Mouse (Mus musculus): ENCODE data around the gene Olfr12.
A peak's percentile ranks its signal among the peaks of the same experiment; 100 is the strongest.

The Olfr12 gene

GRCm38 (mm10) chr1:92617488-92617887 is at the start of gene Olfr12:
TSS of gene Olfr12 (plus strand) at chr1:92617788.
- no peak for DNase-seq (ENCODE audit: extremely low spot score, low read depth, low spot score)

- DNase-seq (ENCODE audit: extremely low spot score, low read depth, low spot score): no peak
Observed at GRCm38 (mm10) chr1:92571022-92571421, 46.6 kb upstream of the Olfr12 start, which contains the start of gene Olfr1413. TSS of gene Olfr1413 (plus strand) at chr1:92571322.

GRCm38 (mm10) chr1:92585479-92585878 is 32.1 kb upstream of the Olfr12 start, which contains the start of gene Olfr1412:
TSS of gene Olfr1412 (plus strand) at chr1:92585779.
- no peak for DNase-seq (ENCODE audit: extremely low spot score, low read depth, low spot score)

GRCm38 (mm10) chr1:92594111-92594510 is 23.5 kb upstream of the Olfr12 start, which contains the start of gene Olfr1411:
TSS of gene Olfr1411 (plus strand) at chr1:92594411.
- DNase-seq (ENCODE audit: extremely low spot score, low read depth, low spot score): no peak

GRCm38 (mm10) chr1:92596019-92596418 is 21.6 kb upstream of the Olfr12 start:
- no peak for DNase-seq (ENCODE audit: extremely low spot score, low read depth, low spot score)

- no peak for DNase-seq (ENCODE audit: extremely low spot score, low read depth, low spot score)
Observed at GRCm38 (mm10) chr1:92605482-92605881, 12.1 kb upstream of the Olfr12 start, which contains the start of gene Olfr1410. TSS of gene Olfr1410 (plus strand) at chr1:92605782.

GRCm38 (mm10) chr1:92607711-92608110 is 9.9 kb upstream of the Olfr12 start:
- DNase-seq (ENCODE audit: extremely low spot score, low read depth, low spot score): no peak

GRCm38 (mm10) chr1:92611008-92611407 is 6.6 kb upstream of the Olfr12 start:
- DNase-seq (ENCODE audit: extremely low spot score, low read depth, low spot score): peak; percentile 56

- no peak for DNase-seq (ENCODE audit: extremely low spot score, low read depth, low spot score)
Observed at GRCm38 (mm10) chr1:92613175-92613574, 4.4 kb upstream of the Olfr12 start.

GRCm38 (mm10) chr1:92614516-92614915 is 3.1 kb upstream of the Olfr12 start:
- no peak for DNase-seq (ENCODE audit: extremely low spot score, low read depth, low spot score)

- no peak for DNase-seq (ENCODE audit: extremely low spot score, low read depth, low spot score)
Observed at GRCm38 (mm10) chr1:92616046-92616445, 1.5 kb upstream of the Olfr12 start.

GRCm38 (mm10) chr1:92618360-92618759 is 772 bp downstream of the Olfr12 start:
- no peak for DNase-seq (ENCODE audit: extremely low spot score, low read depth, low spot score)

GRCm38 (mm10) chr1:92628227-92628626 is 10.6 kb downstream of the Olfr12 start:
- DNase-seq (ENCODE audit: extremely low spot score, low read depth, low spot score): no peak

- DNase-seq (ENCODE audit: extremely low spot score, low read depth, low spot score): no peak
Observed at GRCm38 (mm10) chr1:92632196-92632595, 14.6 kb downstream of the Olfr12 start.

GRCm38 (mm10) chr1:92632948-92633347 is 15.4 kb downstream of the Olfr12 start:
- DNase-seq (ENCODE audit: extremely low spot score, low read depth, low spot score): no peak

- no peak for DNase-seq (ENCODE audit: extremely low spot score, low read depth, low spot score)
Observed at GRCm38 (mm10) chr1:92633726-92634125, 16.1 kb downstream of the Olfr12 start.

- DNase-seq (ENCODE audit: extremely low spot score, low read depth, low spot score): no peak
Observed at GRCm38 (mm10) chr1:92634569-92634968, 17.0 kb downstream of the Olfr12 start.

- no peak for DNase-seq (ENCODE audit: extremely low spot score, low read depth, low spot score)
Observed at GRCm38 (mm10) chr1:92634976-92635599, 17.5 kb downstream of the Olfr12 start.

- DNase-seq (ENCODE audit: extremely low spot score, low read depth, low spot score): no peak
Observed at GRCm38 (mm10) chr1:92636015-92636414, 18.4 kb downstream of the Olfr12 start.

- no peak for DNase-seq (ENCODE audit: extremely low spot score, low read depth, low spot score)
Observed at GRCm38 (mm10) chr1:92636676-92637075, 19.1 kb downstream of the Olfr12 start.

- no peak for DNase-seq (ENCODE audit: extremely low spot score, low read depth, low spot score)
Observed at GRCm38 (mm10) chr1:92637501-92638172, 20.0 kb downstream of the Olfr12 start.

- DNase-seq (ENCODE audit: extremely low spot score, low read depth, low spot score): no peak
Observed at GRCm38 (mm10) chr1:92638181-92638580, 20.6 kb downstream of the Olfr12 start.
